Mouse (Mus musculus) heart, embryonic 10.5 days (tissue): ENCODE data around the gene Polr2g. TPM values are rescaled to one million over a fixed set of nuclear protein-coding genes. Genes with fewer than 3 reads are reported as not detected.
"Not testable (repeated sequence)": the region's sequence is repeated elsewhere in the genome, so short reads cannot be mapped to it uniquely, and the experiment has no call there.

ENCODE experiments used
- DNase-seq: peaks from one replicate; pipeline ENCODE4 v3.0.0-alpha.2; 2017; ENCODE audit warnings: low spot score
- H3K27ac ChIP-seq: fragments of 300-500 bp; sonication (generic); 2 replicates; pipeline ENCODE4 v1.5.1; 2016; ENCODE audit warnings: mild to moderate bottlenecking
- H3K27me3 ChIP-seq: fragments of 300-500 bp; sonication (generic); 2 replicates; pipeline ENCODE4 v1.6.1; 2016; ENCODE audit warnings: mild to moderate bottlenecking; ENCODE audit not compliant: poor library complexity, insufficient read depth, severe bottlenecking
- H3K36me3 ChIP-seq: fragments of 300-500 bp; sonication (generic); 2 replicates; pipeline ENCODE4 v1.6.1; 2016; ENCODE audit warnings: mild to moderate bottlenecking, moderate library complexity
- H3K4me1 ChIP-seq: fragments of 300-500 bp; sonication (generic); 2 replicates; pipeline ENCODE4 v1.6.1; 2016; ENCODE audit warnings: mild to moderate bottlenecking
- H3K4me3 ChIP-seq: fragments of 300-500 bp; sonication (generic); 2 replicates; pipeline ENCODE4 v1.5.1; 2016; ENCODE audit warnings: mild to moderate bottlenecking, moderate library complexity
- H3K9me3 ChIP-seq: fragments of 300-500 bp; sonication (generic); 2 replicates; pipeline ENCODE4 v1.6.1; 2016; ENCODE audit warnings: mild to moderate bottlenecking, moderate library complexity
- WGBS: fragments of 180-500 bp; shearing (Covaris S2); methylation state at CpG from one replicate; pipeline ENCODE4 v1.1.7; 2016; 5-methylcytosine and 5-hydroxymethylcytosine counted together
- polyA plus RNA-seq: library from polyadenylated mRNA; unstranded; fragments of >200 nt; fragmentation: Nextera tagmentation; extraction: Ambion mirVana; gene quantifications from 2 replicates; pipeline ENCODE4 v1.2.1, GENCODE M21; 2016

Gene Polr2g
- polyA plus RNA-seq, result 159 and 172 TPM in 2 replicates

- Histone ChIP-seq H3K27ac (peak within 1 kb of the TSS; percentile 86), H3K4me3 (peak within 1 kb of the TSS; percentile 71), H3K27me3 (no peaks in the 10 kb centered on the region), H3K4me1 (peaks cover 19% of the 10 kb centered on the region), H3K9me3 (no peaks in the 10 kb centered on the region), H3K36me3 (peaks cover 28% of the 10 kb centered on the region)
- WGBS, result 2% methylated on average over 25 of the region's 25 CpGs
- peak; percentile 95 for DNase-seq
Measured at GRCm38 (mm10) chr19:8798264-8798946, at the start of gene Polr2g. Gene Polr2g, minus strand, starts transcription at chr19:8798577.

GRCm38 (mm10) chr19:8844371-8845129, 46.2 kb upstream of the Polr2g start:
- no peak overlapping the region for H3K4me3 ChIP-seq
- no peak overlapping the region for H3K27ac ChIP-seq
- no peak for DNase-seq
- peaks cover 18% of the 10 kb centered on the region for H3K4me1 ChIP-seq
- no peaks in the 10 kb centered on the region for H3K9me3 ChIP-seq
- H3K27me3 ChIP-seq, result no peaks in the 10 kb centered on the region
- 58% methylated on average over 5 of the region's 5 CpGs for WGBS
- H3K36me3 ChIP-seq, result peaks cover 45% of the 10 kb centered on the region

GRCm38 (mm10) chr19:8842961-8843360, 44.6 kb upstream of the Polr2g start:
- no peak for DNase-seq
- H3K36me3 ChIP-seq, result peaks cover 38% of the 10 kb centered on the region
- H3K9me3 ChIP-seq, result no peaks in the 10 kb centered on the region
- no peak overlapping the region for H3K4me3 ChIP-seq
- no peaks in the 10 kb centered on the region for H3K27me3 ChIP-seq
- no peak overlapping the region for H3K27ac ChIP-seq
- H3K4me1 ChIP-seq, result peaks cover 33% of the 10 kb centered on the region
- WGBS, result 85% methylated on average over 6 of the region's 6 CpGs

GRCm38 (mm10) chr19:8841012-8841411, 42.6 kb upstream of the Polr2g start:
- Histone ChIP-seq H3K27me3 (no peaks in the 10 kb centered on the region), H3K9me3 (no peaks in the 10 kb centered on the region), H3K27ac (peak overlapping the region; percentile 85; the same call in 1 of the 2 replicates), H3K4me3 (peak overlapping the region; percentile 60), H3K4me1 (peaks cover 41% of the 10 kb centered on the region), H3K36me3 (peaks cover 22% of the 10 kb centered on the region)
- no peak for DNase-seq
- WGBS, result 88% methylated on average over 7 of the region's 7 CpGs

- no peaks in the 10 kb centered on the region for H3K27me3 ChIP-seq
- H3K9me3 ChIP-seq, result no peaks in the 10 kb centered on the region
- H3K36me3 ChIP-seq, result peaks cover 24% of the 10 kb centered on the region
- peak overlapping the region; percentile 60 for H3K4me3 ChIP-seq
- WGBS, result 24% methylated on average over 29 of the region's 29 CpGs
- H3K27ac ChIP-seq, result peak overlapping the region; percentile 85
- peaks cover 41% of the 10 kb centered on the region for H3K4me1 ChIP-seq
- peak; percentile 92 for DNase-seq
Measured at GRCm38 (mm10) chr19:8839908-8840791, 41.8 kb upstream of the Polr2g start.

- no peaks in the 10 kb centered on the region for H3K27me3 ChIP-seq
- H3K27ac ChIP-seq, result peak within 1 kb of the TSS; percentile 98
- 43% methylated on average over 11 of the region's 11 CpGs for WGBS
- peak within 1 kb of the TSS; percentile 69 for H3K4me3 ChIP-seq
- H3K36me3 ChIP-seq, result peaks cover 33% of the 10 kb centered on the region
- DNase-seq, result no peak
- H3K4me1 ChIP-seq, result peaks cover 41% of the 10 kb centered on the region
- no peaks in the 10 kb centered on the region for H3K9me3 ChIP-seq
Measured at GRCm38 (mm10) chr19:8839103-8839907, 40.9 kb upstream of the Polr2g start, which contains the start of gene Gng3. Gene Gng3, minus strand, starts transcription at chr19:8839194.

GRCm38 (mm10) chr19:8838041-8838730, 39.8 kb upstream of the Polr2g start:
- H3K27ac ChIP-seq, result peak overlapping the region; percentile 98
- peaks cover 41% of the 10 kb centered on the region for H3K4me1 ChIP-seq
- peak overlapping the region; percentile 69 for H3K4me3 ChIP-seq
- no peak for DNase-seq
- 24% methylated on average over 15 of the region's 15 CpGs for WGBS
- H3K27me3 ChIP-seq, result no peaks in the 10 kb centered on the region
- no peaks in the 10 kb centered on the region for H3K9me3 ChIP-seq
- peaks cover 44% of the 10 kb centered on the region for H3K36me3 ChIP-seq

GRCm38 (mm10) chr19:8837251-8837791, 38.9 kb upstream of the Polr2g start, which contains the start of gene Bscl2:
Gene Bscl2, plus strand, starts transcription at chr19:8837467.
- no peaks in the 10 kb centered on the region for H3K9me3 ChIP-seq
- peak within 1 kb of the TSS; percentile 98 for H3K27ac ChIP-seq
- peak; percentile 93 for DNase-seq
- WGBS, result under 1% methylated on average over 38 of the region's 38 CpGs
- H3K27me3 ChIP-seq, result no peaks in the 10 kb centered on the region
- peak within 1 kb of the TSS; percentile 69 for H3K4me3 ChIP-seq
- peaks cover 45% of the 10 kb centered on the region for H3K36me3 ChIP-seq
- H3K4me1 ChIP-seq, result peaks cover 41% of the 10 kb centered on the region

- H3K36me3 ChIP-seq, result peaks cover 51% of the 10 kb centered on the region
- 94% methylated on average over 10 of the region's 10 CpGs for WGBS
- H3K27me3 ChIP-seq, H3K9me3 ChIP-seq, H3K27ac ChIP-seq, H3K4me3 ChIP-seq, DNase-seq: not testable (repeated sequence)
- peaks cover 41% of the 10 kb centered on the region for H3K4me1 ChIP-seq
Measured at GRCm38 (mm10) chr19:8836327-8836726, 38.0 kb upstream of the Polr2g start.

GRCm38 (mm10) chr19:8832971-8833370, 34.6 kb upstream of the Polr2g start:
- peaks cover 8% of the 10 kb centered on the region; the same call in 1 of the 2 replicates for H3K4me1 ChIP-seq
- peaks cover 82% of the 10 kb centered on the region for H3K36me3 ChIP-seq
- no peak for DNase-seq
- 90% methylated on average over 4 of the region's 4 CpGs for WGBS
- no peak overlapping the region for H3K4me3 ChIP-seq
- no peak overlapping the region for H3K27ac ChIP-seq
- H3K27me3 ChIP-seq, result no peaks in the 10 kb centered on the region
- H3K9me3 ChIP-seq, result no peaks in the 10 kb centered on the region

- Histone ChIP-seq H3K4me1 (no peaks in the 10 kb centered on the region), H3K4me3 (no peak overlapping the region), H3K36me3 (peaks cover 98% of the 10 kb centered on the region), H3K27me3 (no peaks in the 10 kb centered on the region), H3K9me3 (no peaks in the 10 kb centered on the region), H3K27ac (no peak overlapping the region)
- no peak for DNase-seq
- 89% methylated on average over 11 of the region's 11 CpGs for WGBS
Measured at GRCm38 (mm10) chr19:8831262-8831661, 32.9 kb upstream of the Polr2g start.
